Mouse (Mus musculus): Measurements from ENCODE around the gene Ism1.

Gene Ism1

GRCm38 (mm10) chr2:139717772-139718171, 39.8 kb downstream of the Ism1 start:
- no peak for DNase-seq

- peak; percentile 64 to 70 for DNase-seq
These were observed 44.7 kb downstream of the Ism1 start for GRCm38 (mm10) chr2:139722700-139723099.

GRCm38 (mm10) chr2:139723304-139723703, 45.3 kb downstream of the Ism1 start:
- peak; percentile 67 to 82 for DNase-seq

- no peak for DNase-seq
These were observed 46.3 kb downstream of the Ism1 start for GRCm38 (mm10) chr2:139724202-139724838.

- no peak for DNase-seq
These were observed 47.4 kb downstream of the Ism1 start for GRCm38 (mm10) chr2:139725328-139725727.

GRCm38 (mm10) chr2:139728060-139728459, 50.1 kb downstream of the Ism1 start:
- DNase-seq = no peak

GRCm38 (mm10) chr2:139729377-139729776, 51.4 kb downstream of the Ism1 start:
- no peak for DNase-seq

- DNase-seq = no peak
These were observed 64.4 kb downstream of the Ism1 start for GRCm38 (mm10) chr2:139742381-139742780.

- no peak for DNase-seq
These were observed 79.0 kb downstream of the Ism1 start for GRCm38 (mm10) chr2:139757021-139757420.

GRCm38 (mm10) chr2:139757456-139757855, 79.5 kb downstream of the Ism1 start:
- DNase-seq = no peak

GRCm38 (mm10) chr2:139764355-139764754, 86.4 kb downstream of the Ism1 start:
- no peak for DNase-seq

- DNase-seq = no peak
These were observed 97.1 kb downstream of the Ism1 start for GRCm38 (mm10) chr2:139774949-139775570.

- DNase-seq = no peak
These were observed 98.7 kb downstream of the Ism1 start for GRCm38 (mm10) chr2:139776644-139777043.

GRCm38 (mm10) chr2:139778283-139778682, 100.3 kb downstream of the Ism1 start:
- DNase-seq = peak; percentile 51 to 58

- no peak for DNase-seq
These were observed 105.4 kb downstream of the Ism1 start for GRCm38 (mm10) chr2:139783318-139783850.

GRCm38 (mm10) chr2:139784465-139784864, 106.5 kb downstream of the Ism1 start:
- DNase-seq = no peak

- DNase-seq = no peak
These were observed 107.0 kb downstream of the Ism1 start for GRCm38 (mm10) chr2:139784946-139785345.

- no peak for DNase-seq
These were observed 110.7 kb downstream of the Ism1 start for GRCm38 (mm10) chr2:139788658-139789057.

- DNase-seq = peak; percentile 36 to 76
These were observed 114.6 kb downstream of the Ism1 start for GRCm38 (mm10) chr2:139792345-139793120.

GRCm38 (mm10) chr2:139804041-139804440, 126.1 kb downstream of the Ism1 start:
- DNase-seq = no peak

- DNase-seq = no peak
These were observed 129.9 kb downstream of the Ism1 start for GRCm38 (mm10) chr2:139807887-139808286.
